13 mouse cellular contexts compared by ENCODE assay signal in genomic region chr2:68079426-68080360, GRCm38 (mm10).
A peak's percentile ranks its signal among the peaks of the same experiment; 100 is the strongest.
DNase-seq lines count a peak whose midpoint lies in the region; ATAC-seq and TF ChIP-seq lines count a peak whose summit lies in the region.
"Had no signal": no experiment of that assay in that cellular context is flagged by ENCODE, and none has a peak within 500 bp of the region (broad histone marks: within the 10 kb centered on the region; RNA-seq: fewer than 3 reads in every experiment).

No protein-coding gene starts in this region.

- intact Hi-C loops in heart, postnatal 10 days (cut with DNase I): no loop called here

- H3K4me2 ChIP-seq in midbrain, embryonic 13.5 days (replicated peaks): no peak overlapping the region
- no peak overlapping the region for H3K4me2 ChIP-seq in midbrain, postnatal 0 days (ENCODE audit: low read depth, low read length, poor library complexity, severe bottlenecking)
- H3K4me2 ChIP-seq in forebrain, postnatal 0 days (ENCODE audit: low read depth): no peak overlapping the region
- H3K4me2 ChIP-seq: heart, embryonic 15.5 days; limb, embryonic 12.5 days; lung, embryonic 15.5 days had no signal

- H3K27ac ChIP-seq in heart, embryonic 10.5 days: 0 out of 2 replicates have a peak overlapping the region, but pooled peaks have one; percentile 6
- no peak overlapping the region for H3K27ac ChIP-seq in midbrain, embryonic 13.5 days
- H3K27ac ChIP-seq in midbrain, postnatal 0 days (ENCODE audit: low read depth, low read length): no peak overlapping the region
- 0 out of 2 replicates have a peak overlapping the region, but pooled peaks have one; percentile 50 for H3K27ac ChIP-seq in forebrain, postnatal 0 days (ENCODE audit: low read depth, low read length)
- H3K27ac ChIP-seq: heart, embryonic 15.5 days; limb, embryonic 12.5 days; lung, embryonic 15.5 days had no signal

- H3K36me3 ChIP-seq in heart, embryonic 10.5 days: no peaks in the 10 kb centered on the region
- no peaks in the 10 kb centered on the region for H3K36me3 ChIP-seq in midbrain, embryonic 13.5 days
- no peaks in the 10 kb centered on the region for H3K36me3 ChIP-seq in midbrain, postnatal 0 days (ENCODE audit: insufficient read depth, low read length)
- H3K36me3 ChIP-seq in forebrain, postnatal 0 days (ENCODE audit: insufficient read depth): no peaks in the 10 kb centered on the region
- H3K36me3 ChIP-seq: heart, embryonic 15.5 days; limb, embryonic 12.5 days; lung, embryonic 15.5 days had no signal

- no peaks in the 10 kb centered on the region for H3K27me3 ChIP-seq in heart, embryonic 10.5 days (ENCODE audit: insufficient read depth, poor library complexity, severe bottlenecking)
- no peaks in the 10 kb centered on the region for H3K27me3 ChIP-seq in midbrain, embryonic 13.5 days
- no peaks in the 10 kb centered on the region for H3K27me3 ChIP-seq in midbrain, postnatal 0 days (ENCODE audit: insufficient read depth, low read length)
- no peaks in the 10 kb centered on the region for H3K27me3 ChIP-seq in forebrain, postnatal 0 days (ENCODE audit: insufficient read depth, low read length)
- H3K27me3 ChIP-seq: heart, embryonic 15.5 days; limb, embryonic 12.5 days; lung, embryonic 15.5 days had no signal

- WGBS in heart, embryonic 10.5 days: 87% methylated on average over 5 of the region's 5 CpGs
- WGBS in midbrain, embryonic 13.5 days: 79% methylated on average over 5 of the region's 5 CpGs
- WGBS in midbrain, postnatal 0 days: 82% methylated on average over 5 of the region's 5 CpGs
- WGBS in forebrain, postnatal 0 days: 61% methylated on average over 5 of the region's 5 CpGs

- no peak overlapping the region for H3K9ac ChIP-seq in midbrain, embryonic 13.5 days (replicated peaks)
- no peak overlapping the region for H3K9ac ChIP-seq in midbrain, postnatal 0 days (replicated peaks; ENCODE audit: low read length, poor library complexity, severe bottlenecking)
- H3K9ac ChIP-seq in forebrain, postnatal 0 days: no peak overlapping the region
- H3K9ac ChIP-seq: heart, embryonic 15.5 days; limb, embryonic 12.5 days; lung, embryonic 15.5 days had no signal

- DNase-seq in heart, embryonic 10.5 days (ENCODE audit: low spot score): no peak
- DNase-seq in heart, adult 9 months (ENCODE audit: low spot score in 2 of 2): no peak
- no peak for DNase-seq in midbrain, postnatal 0 days (ENCODE audit: low spot score)
- DNase-seq in forebrain, postnatal 0 days: peak; percentile 11
- peak; percentile 16 for DNase-seq in retina, postnatal 7 days (ENCODE audit: low read depth, low spot score)
- DNase-seq in heart, postnatal 10 days: no peak
- DNase-seq in cerebellum, postnatal 14 days: no peak
- DNase-seq: gastrocnemius, postnatal 10 days; thymus, adult 2 months had no signal

- H3K9me3 ChIP-seq in heart, embryonic 10.5 days: no peaks in the 10 kb centered on the region
- H3K9me3 ChIP-seq in midbrain, embryonic 13.5 days: no peaks in the 10 kb centered on the region
- H3K9me3 ChIP-seq in midbrain, postnatal 0 days (ENCODE audit: low read length): no peaks in the 10 kb centered on the region
- no peaks in the 10 kb centered on the region for H3K9me3 ChIP-seq in forebrain, postnatal 0 days (ENCODE audit: low read length)
- H3K9me3 ChIP-seq: heart, embryonic 15.5 days; limb, embryonic 12.5 days; lung, embryonic 15.5 days had no signal

- no peak overlapping the region for H3K4me3 ChIP-seq in heart, embryonic 10.5 days
- no peak overlapping the region for H3K4me3 ChIP-seq in midbrain, embryonic 13.5 days (replicated peaks)
- H3K4me3 ChIP-seq in midbrain, postnatal 0 days (ENCODE audit: low read depth, low read length): no peak overlapping the region
- H3K4me3 ChIP-seq in forebrain, postnatal 0 days (ENCODE audit: low read depth, low read length): no peak overlapping the region
- H3K4me3 ChIP-seq: heart, embryonic 15.5 days; limb, embryonic 12.5 days; lung, embryonic 15.5 days had no signal

- no peak for TF ChIP-seq CTCF in midbrain, postnatal 0 days (IDR thresholded peaks at IDR 0.05)
- no peak for TF ChIP-seq CTCF in forebrain, postnatal 0 days (IDR thresholded peaks at IDR 0.05; ENCODE audit: low read depth)

- H3K4me1 ChIP-seq in heart, embryonic 10.5 days: peaks cover 5% of the 10 kb centered on the region; the same call in 1 of the 2 replicates
- no peaks in the 10 kb centered on the region for H3K4me1 ChIP-seq in midbrain, embryonic 13.5 days (replicated peaks)
- no peaks in the 10 kb centered on the region for H3K4me1 ChIP-seq in midbrain, postnatal 0 days (ENCODE audit: insufficient read depth, low read length)
- H3K4me1 ChIP-seq in forebrain, postnatal 0 days (ENCODE audit: insufficient read depth): 0 out of 2 replicates have a peak, but pooled peaks cover 4% of the 10 kb centered on the region
- H3K4me1 ChIP-seq: heart, embryonic 15.5 days; limb, embryonic 12.5 days; lung, embryonic 15.5 days had no signal

- ATAC-seq in midbrain, embryonic 13.5 days: 0 out of 2 replicates have a peak, but pooled peaks have one; percentile 30
- ATAC-seq in midbrain, postnatal 0 days (ENCODE audit: low FRiP score): no peak
- peak; percentile 72; the same call in 1 of the 2 replicates for ATAC-seq in forebrain, postnatal 0 days

Comparison
In these comparisons a context has a peak if more than half of its experiments do, and no peak if none do; other contexts are left out.
1. DNase-seq: peak in forebrain, postnatal 0 days (single experiment) and retina, postnatal 7 days (single experiment); none in heart, embryonic 10.5 days (single experiment), heart, adult 9 months (0 of 2), midbrain, postnatal 0 days (single experiment), heart, postnatal 10 days (0 of 2) and cerebellum, postnatal 14 days (0 of 2).
2. H3K27ac ChIP-seq: peak in heart, embryonic 10.5 days (single experiment) and forebrain, postnatal 0 days (single experiment); none in midbrain, embryonic 13.5 days (single experiment) and midbrain, postnatal 0 days (single experiment).